Mouse (Mus musculus): ENCODE measurements at regions not wholly inside any gene's neighbourhood (a gene's known extent, or its start where the extent isn't known, plus 50 kb on each side); places are given as distances from the start of the nearest gene placed in this dataset.
"Not testable (repeated sequence)": the region's sequence is repeated elsewhere in the genome, so short reads cannot be mapped to it uniquely, and the experiment has no call there.

DNA sequence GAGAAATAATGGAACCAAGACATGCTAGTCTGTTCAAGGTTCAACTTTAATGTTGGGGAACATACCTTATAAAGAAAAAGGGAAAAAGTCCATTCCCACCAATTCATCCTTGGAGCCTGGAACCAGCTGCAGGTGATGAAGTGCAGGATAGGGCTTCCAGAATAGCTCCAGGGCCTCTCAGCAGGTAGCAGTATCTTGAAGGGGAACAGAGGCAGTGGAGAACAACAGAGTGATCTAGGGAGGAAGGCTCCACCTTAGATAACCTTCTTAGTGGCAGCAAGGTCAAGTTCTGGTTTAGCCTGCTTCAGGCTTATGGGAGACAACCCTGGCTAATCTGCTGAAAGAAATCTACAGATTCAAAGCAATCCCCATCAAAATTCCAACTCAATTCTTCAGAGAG lies 161.8 kb upstream of the Ngly1 start:
- not testable (repeated sequence) for ATAC-seq

DNA sequence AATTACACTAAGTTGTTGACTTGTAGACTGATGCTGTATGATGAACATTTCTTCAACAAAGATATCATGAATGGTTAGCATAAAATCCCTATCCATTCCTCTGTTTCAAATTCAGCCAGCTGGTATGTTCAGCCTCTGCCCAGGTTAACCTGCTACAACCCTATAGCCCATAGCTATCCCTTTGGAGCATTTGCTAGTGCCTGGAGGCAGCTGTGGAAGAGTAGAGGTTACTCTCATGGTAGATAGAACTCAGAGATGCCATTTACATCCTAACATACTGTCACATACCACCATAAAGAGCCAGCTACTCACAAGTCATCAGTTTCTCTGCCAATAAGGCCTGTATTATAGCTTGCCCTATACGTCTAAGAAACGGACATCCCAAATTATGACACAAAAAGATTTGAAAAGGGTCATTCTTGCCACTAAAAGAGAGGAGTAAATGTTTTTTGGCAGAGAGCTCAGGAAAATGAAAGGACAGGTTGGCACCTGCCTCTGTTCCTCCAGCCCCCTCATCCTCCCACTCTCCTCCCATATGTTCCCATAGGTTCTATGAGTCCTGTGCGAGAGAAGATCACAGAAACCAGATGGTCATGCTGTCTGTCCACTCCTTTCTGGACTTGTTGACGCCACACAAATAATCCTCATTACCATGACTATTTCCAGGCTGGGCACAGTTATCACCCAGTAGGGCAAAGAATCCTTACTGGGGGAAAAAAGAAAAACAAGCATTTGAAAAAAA lies 156.5 kb upstream of the Ngly1 start:
- ATAC-seq = no peak

GRCm38 (mm10) chr14:16093133-16093505 lies 156.0 kb upstream of the Ngly1 start:
- ATAC-seq = no peak

DNA sequence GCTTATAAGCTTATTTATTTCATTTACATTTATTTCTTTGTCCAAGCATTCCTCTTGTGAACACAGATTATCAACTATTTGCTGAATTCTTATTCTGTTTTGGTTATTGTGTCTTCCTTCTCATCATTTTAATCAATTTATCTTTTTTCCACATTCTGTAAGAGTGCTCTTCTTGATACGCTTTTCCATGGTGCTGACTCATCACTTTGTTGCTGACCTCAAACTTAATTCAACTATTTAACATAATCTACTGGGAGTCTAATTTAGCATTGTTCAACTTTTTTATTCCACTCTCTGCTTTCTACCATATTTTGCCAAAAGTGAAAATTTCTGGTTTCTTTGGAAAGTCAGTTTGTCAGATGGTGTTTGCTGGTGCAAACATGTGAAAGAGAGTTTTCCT lies 139.7 kb upstream of the Ngly1 start:
- ATAC-seq = no peak

GRCm38 (mm10) chr14:16132672-16133071 lies 116.4 kb upstream of the Ngly1 start:
- ATAC-seq = no peak

DNA sequence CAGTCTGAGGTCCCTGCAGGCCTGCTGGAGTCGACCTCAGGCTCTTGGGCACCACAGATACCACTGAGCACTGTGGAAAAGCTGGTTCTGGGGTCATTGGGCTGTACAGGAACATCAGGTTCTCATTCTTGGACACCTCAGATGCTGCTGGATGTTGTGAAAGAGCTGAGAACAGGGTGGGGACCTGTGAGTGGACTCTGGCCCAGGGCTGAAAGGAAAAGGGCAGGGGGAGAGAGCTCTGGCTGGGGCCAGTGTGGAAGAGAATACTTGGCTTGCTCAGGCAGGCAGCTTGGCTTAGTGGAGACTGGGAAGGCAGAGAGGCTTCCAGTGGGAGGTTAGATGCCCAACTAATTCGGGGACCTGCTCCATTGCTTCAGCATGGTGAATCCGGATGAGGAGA lies 115.7 kb upstream of the Ngly1 start:
- ATAC-seq = no peak

GRCm38 (mm10) chr14:16136187-16136586 lies 112.9 kb upstream of the Ngly1 start:
- ATAC-seq = peak; percentile 18

GRCm38 (mm10) chr14:16144299-16144698 lies 104.8 kb upstream of the Ngly1 start:
- ATAC-seq = no peak

- no peak for ATAC-seq
Observed at GRCm38 (mm10) chr14:16146811-16147210, 102.3 kb upstream of the Ngly1 start.

GRCm38 (mm10) chr14:16151815-16152214 lies 97.3 kb upstream of the Ngly1 start:
- ATAC-seq = peak; percentile 60

- no peak for ATAC-seq
Observed at GRCm38 (mm10) chr14:16152702-16153101, 96.4 kb upstream of the Ngly1 start.

DNA sequence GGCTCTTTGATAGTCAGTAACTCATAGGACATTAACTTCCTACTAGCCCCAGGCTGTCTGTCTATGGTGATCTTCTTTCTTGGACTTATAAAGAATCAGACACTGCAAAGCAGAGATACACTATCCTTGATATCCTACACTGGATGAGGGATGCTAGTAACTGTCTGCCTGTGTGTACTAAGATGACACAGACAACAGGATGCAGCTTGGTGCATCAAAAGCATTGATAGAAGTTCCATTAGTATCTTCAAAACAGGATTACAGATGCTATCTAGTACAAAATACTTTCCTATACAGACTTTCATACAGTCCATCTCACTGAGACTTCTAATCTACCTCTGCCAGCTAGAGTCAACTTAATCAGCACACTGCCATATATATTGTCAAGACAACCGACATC lies 94.0 kb upstream of the Ngly1 start:
- ATAC-seq = peak; percentile 71

GRCm38 (mm10) chr14:16170226-16170625 lies 78.9 kb upstream of the Ngly1 start:
- peak; percentile 54 for ATAC-seq

GRCm38 (mm10) chr14:16172261-16172660 lies 76.8 kb upstream of the Ngly1 start:
- no peak for ATAC-seq

GRCm38 (mm10) chr14:16173292-16173691 lies 75.8 kb upstream of the Ngly1 start:
- ATAC-seq = peak; percentile 89

GRCm38 (mm10) chr14:16178227-16178626 lies 70.9 kb upstream of the Ngly1 start:
- no peak for ATAC-seq

GRCm38 (mm10) chr14:16181822-16182221 lies 67.3 kb upstream of the Ngly1 start:
- ATAC-seq = peak; percentile 43

- no peak for ATAC-seq
Observed at GRCm38 (mm10) chr14:16185246-16185645, 63.8 kb upstream of the Ngly1 start.

Measured in CD4-positive, CD25-positive, alpha-beta regulatory T cell, adult 4 months (primary cell).